Mouse (Mus musculus) layer of hippocampus, adult 18-20 months (tissue): ENCODE measurements around the gene Lgals7. TPM values are rescaled to one million over a fixed set of nuclear protein-coding genes. Genes with fewer than 3 reads are reported as not detected.

Experiments used
- DNase-seq, 2 experiments: peaks; one replicate each; pipeline ENCODE4 v3.0.0; 2022; ENCODE audit warnings: low spot score in 2 of 2
- total RNA-seq, 2 experiments: library from RNA; stranded (reverse); gene quantifications; 2 replicates each; pipeline ENCODE4 v1.2.3; 2021

The Lgals7 gene
- total RNA-seq, 2 experiments from 2014 or later: not detected

DNA sequence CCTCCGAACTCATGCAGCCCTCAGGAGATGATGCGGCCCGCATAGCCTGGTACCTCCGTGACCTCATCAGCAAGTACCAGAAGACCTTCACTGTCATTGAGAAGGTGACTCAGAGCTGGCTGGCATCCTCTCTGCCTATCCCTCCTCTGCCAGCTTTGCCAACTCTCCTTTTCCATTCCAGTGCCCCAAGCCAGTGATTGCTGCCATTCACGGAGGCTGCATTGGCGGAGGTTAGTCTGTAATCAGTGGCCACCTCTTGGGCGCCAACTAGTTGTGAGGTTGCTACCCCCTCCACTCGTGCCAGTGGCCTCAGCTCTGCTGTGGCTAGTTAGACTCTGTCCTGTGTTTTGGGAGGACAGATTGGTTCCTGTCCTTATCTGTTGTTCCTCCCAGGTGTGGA, 33.8 kb upstream of the Lgals7 start:
- no peak for DNase-seq

DNA sequence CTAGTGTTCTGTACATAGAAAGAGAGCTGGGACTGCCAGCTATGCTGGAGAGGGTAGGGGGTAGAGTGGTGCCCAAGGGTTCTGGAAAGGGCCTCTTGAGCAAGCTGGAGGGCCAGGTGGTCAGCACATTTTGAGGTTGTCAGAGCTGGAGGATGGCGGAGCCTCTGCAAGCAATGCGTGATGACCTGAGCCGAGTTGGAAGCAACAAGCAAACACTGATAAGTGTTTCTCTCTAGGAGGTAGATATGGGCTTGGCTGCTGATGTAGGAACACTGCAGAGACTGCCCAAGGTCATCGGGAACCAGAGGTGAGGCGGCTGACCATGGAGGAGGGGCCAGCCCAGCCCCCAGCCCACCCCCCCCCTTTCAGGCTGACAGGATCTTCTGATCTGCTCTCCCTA, 32.7 kb upstream of the Lgals7 start:
- no peak for DNase-seq

DNA sequence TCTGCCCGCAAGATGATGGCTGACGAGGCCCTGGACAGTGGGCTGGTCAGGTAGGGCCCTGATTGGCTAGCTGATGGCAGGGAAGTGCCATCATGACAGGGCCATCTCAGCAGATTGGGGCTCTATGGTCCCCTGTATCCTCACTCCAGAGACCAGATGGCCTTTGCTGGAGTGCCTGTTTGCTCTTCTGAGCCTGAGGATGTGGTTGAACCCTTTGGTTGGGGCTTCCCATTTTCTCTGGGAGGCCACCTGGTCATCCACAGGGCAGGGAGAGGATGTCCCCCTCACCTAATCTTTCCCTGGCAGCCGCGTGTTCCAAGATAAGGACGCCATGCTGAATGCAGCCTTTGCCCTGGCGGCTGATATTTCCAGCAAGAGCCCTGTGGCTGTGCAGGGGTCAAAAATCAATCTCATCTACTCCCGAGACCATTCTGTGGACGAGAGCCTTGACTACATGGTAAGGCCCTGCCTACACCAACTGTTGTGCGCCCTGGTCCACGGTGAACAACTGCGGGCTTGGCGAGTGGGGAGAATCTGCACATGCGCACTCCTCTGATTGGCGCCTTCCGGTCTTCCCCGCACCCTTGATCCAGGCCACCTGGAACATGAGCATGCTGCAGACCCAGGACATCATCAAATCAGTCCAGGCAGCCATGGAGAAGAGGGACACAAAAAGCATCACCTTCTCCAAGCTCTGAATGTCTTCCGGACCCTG, 32.1 kb upstream of the Lgals7 start:
- no peak for DNase-seq

DNA sequence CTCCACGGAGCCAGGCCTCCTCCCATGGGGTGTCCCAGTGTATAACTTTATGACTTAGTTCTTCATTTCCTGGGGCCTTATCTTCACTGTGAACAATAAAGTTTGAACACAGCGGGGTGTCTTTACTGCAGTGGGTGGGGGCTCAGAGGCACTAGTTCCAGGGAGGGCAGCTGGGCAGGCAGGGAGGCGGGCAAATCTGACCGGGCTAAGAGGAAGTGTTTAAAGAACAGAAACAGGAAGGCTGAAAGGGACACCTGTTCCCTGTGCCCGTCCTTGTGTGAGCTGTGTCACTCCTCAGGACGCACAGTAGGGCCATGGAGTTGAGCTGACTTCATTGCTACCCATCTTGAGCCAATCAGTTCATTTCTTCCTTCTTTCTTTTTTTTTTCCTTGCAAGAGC, 31.5 kb upstream of the Lgals7 start:
- no peak for DNase-seq

DNA sequence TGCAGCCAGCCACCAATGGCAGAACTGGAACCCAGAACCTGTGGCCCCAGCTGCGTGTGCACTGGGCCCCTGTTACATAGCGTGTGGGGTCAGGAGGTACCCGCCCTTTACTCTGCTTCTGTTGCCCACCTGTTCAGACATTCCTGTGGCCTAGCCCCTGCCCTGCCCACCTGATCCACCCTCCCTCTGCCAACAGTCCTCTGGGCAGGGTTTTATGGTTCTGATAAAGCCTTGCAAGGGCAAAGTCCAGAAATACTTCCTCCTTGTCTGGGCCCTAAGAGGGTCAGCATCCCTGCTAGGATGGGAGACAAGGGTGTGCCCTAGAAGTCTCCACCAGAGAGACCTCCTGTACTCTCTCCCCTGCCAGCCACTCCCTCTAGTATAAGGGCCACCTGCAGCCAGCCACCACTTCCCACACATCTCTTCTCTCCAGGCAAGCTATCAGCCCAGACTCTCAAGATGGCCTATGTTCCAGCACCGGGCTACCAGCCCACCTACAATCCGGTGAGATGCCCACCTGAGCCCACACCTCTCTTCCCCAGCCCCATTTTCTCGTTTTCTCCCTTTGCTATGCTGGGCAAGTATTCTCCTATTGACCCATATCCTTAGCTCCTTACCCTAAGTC, 29.8 kb upstream of the Lgals7 start, which contains the start of gene Lgals4:
TSS of gene Lgals4 (plus strand) at position 132 of the 625 bp plus-strand sequence.
- no peak for DNase-seq

DNA sequence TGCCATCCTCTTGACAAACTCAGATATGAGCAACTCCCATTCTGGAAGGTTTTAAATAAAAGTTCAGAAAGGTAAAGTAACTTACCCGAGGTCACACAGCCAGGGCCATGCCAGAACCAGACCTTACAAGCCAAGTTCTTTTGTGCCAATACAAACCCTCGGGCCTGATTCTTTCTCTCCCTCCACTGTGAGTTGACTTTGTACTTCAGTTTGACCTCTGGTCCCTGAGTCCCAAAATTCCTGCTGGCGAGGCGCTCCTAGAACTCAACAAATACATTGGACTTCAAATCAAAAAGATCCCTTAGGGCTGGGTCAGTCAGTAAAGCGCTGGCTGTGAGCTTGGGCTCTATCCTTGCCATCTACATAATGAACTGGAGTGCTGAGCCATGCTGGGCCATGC, 26.7 kb upstream of the Lgals7 start:
- DNase-seq: no peak

DNA sequence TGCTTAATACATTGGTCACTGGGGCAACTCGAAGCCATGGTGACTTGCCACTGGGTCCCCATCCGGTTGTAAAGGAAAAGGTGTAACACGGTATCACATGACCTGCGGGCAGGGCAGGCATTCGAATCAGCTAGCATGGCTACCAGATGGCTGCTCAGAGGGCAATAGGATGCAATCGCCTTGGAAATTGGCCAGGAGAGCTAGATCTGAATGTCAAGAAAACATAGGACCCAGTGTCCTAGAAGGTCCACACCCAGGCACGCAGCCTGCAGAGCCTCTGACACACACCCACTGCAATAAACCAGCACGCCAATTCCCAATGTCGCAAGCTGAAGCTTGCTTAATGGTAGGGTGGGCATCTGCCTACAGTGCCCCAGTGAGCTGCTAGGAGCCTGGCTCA, 25.3 kb upstream of the Lgals7 start:
- DNase-seq: no peak

DNA sequence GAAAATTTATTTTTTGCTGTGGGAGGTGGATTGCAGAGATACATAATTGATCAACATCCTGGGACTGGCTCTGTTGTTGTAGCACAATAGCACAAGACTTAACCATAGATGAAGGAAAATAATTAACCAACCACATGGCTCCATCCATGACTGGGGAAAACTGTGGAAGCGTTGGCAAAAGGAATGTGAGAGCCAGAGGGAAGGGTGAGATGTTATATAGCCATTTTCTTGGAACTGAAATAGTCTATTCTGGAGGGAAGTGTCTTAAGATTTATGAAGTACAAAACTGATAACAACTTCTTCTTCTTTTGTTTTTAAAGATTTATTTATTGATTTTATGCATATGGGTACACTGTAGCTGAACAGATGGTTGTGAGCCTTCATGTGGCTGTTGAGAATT, 16.4 kb upstream of the Lgals7 start:
- DNase-seq: no peak

DNA sequence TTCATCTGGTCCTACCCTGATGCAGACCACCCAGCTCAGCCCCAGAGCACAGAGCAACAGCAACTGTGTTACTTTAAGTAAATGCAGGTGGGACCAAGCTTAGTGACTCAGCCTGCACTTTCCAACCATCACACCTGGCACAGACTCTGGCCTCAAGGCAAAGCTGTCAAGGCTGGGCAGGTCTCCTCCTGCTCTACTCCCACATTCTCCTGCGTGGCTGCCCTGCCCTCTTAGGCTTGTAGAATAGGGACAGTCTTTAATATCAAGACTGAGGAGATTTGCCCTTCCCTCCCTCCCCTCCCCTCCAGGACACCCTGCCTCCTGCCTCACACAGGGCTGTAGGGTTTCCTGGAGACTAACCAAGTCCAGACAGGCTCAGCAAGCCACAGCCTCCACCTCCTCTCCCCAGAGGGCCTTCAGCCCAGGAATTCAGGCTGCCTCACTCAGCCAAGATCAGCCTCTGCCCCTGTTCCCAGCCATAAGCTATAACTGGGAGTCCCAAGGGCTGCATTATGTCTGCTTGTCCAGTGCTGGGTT, 13.9 kb upstream of the Lgals7 start:
- no peak for DNase-seq

DNA sequence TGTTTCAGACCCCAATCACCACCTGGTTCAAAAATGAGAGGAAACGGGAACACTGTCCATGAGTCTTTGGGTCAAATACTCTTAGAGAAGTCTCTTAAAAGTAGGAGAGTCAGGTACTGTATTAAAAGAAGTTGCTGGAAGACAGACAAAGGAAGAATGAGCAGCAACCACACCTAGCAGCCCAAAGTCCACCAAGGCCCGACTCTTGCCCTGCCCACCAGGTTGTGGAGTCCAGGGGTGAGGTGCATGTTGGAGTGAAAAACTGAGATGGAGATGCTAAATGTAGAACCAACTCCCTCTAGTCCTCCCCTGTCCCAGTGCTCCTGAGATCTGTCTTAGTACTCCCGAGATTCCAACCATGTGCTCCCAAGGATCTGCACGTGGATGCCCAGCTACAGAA, 13.0 kb upstream of the Lgals7 start:
- no peak for DNase-seq

DNA sequence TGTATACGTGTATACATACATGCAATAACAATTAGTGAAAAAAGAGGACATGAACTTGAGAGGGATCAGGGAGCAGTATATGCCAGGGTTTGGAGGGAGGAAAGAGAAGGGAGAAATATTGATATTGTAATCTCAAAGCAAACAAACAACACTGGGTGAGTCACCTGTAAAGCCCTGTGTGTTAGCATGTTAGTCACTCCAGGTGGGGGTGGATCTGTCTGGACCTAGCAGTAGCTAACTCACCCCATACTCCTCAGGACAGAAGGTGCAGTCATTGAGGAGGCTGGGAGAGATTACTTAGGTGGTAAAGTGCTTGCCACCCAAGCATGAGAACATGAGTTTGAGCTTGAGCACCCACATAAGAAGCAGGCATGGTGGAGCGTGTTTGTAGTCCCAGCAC, 3.7 kb upstream of the Lgals7 start:
- DNase-seq: no peak

DNA sequence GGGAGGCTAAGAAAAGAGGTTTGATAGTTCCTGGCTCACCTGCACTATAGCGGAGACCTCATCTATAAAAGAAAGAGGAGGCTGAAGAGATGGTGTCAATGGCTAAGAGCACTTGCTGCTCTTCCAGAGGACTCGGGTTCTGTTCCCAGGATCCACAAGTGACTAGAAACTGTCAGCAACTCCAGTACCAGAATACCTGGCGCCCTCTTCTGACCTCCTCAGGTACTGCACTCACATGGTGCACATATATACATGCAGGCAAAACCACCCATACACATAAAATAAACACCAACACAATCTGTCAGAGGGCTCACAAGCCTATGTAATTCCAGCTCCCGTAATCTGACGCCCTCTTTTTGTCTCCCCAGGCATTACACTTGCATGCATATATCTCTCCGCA, 2.8 kb upstream of the Lgals7 start:
- DNase-seq: no peak

DNA sequence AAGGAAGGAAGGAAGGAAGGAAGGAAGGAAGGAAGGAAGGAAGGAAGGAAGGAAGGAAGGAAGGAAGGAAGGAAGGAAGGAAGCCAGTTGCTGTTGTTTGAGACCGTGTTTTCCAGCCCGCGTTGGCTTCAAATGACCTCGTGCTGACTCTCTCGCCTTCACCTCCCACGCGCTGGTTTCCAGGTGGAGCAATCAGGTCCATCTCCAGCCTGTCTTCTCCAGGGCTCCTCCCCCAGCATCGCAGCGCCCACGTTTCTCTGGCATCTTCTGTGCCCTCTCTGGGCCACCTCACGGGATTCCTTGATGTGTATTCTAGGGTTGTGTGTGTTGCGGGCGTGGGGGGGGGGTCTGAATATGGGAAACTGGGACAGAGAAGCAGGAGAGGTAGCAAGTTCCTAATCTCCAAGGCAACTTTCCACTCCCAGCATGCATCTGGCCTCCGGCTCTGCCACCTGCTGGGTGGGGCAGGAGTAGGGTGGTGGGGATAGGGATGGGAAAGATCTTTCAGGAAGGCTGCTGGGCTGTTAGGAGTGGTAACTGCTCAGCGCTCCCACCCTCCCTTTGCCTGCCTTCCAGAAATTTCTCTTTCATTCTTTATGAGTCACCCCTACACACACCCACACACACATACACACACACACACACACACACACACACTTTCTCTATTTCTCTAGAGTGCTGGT, 695 bp upstream of the Lgals7 start:
- DNase-seq: peak; percentile 27

DNA sequence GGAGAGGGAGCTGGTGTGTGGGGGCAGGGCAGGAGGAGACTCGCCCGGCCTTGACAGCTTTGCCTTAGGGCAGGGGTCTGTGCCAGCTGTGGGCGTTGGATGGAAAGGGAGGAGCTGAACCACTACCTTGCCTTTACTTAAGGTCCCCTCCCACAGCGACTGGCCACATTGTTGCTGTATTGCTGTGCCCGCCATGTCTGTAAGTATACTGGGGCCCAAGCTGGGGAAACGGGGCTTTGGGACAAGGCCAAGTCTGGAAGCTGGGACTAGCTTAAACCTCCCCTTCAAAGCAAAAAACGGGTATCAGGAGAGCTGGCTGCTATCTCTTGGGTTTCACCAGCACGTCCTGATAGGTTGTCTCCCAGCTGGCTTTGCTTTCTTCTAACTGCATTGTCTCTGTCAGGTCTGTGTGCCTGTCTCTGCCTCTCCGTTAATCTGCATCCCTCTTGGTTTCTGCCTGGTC, 666 bp downstream of the Lgals7 start:
- DNase-seq: no peak

DNA sequence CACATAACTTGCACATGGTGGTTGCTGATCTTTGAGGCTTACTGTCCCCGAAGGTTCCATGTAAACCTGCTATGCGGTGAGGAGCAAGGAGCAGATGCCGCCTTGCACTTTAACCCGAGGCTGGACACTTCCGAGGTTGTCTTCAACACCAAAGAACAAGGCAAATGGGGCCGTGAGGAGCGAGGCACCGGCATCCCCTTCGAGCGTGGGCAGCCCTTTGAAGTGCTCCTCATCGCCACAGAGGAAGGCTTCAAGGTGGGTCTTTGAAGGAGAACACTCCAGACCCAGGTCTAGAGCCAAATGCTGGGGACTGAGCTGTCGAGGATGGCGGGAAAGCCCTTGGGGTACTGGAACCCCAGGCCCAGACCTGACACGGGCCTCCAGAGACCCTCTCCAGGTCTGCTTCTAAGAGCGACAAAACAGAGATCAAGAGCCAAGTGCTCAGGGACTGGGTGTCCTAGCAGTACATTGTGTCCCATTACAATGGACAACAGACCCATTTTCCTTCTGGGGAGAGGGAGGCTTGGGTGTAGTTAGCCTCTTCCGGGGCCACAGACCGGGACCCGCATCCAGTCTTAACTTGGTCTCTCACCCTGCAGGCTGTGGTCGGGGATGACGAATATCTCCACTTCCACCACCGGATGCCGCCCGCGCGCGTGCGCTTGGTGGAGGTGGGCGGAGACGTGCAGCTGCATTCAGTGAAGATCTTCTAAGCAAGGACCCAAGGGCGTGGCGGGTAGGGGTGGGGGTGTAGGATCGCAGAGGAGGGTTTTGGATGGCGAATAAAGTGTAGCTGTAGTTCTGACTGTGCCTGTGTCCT, 2.0 kb downstream of the Lgals7 start:
- peak; percentile 72 to 83 for DNase-seq

DNA sequence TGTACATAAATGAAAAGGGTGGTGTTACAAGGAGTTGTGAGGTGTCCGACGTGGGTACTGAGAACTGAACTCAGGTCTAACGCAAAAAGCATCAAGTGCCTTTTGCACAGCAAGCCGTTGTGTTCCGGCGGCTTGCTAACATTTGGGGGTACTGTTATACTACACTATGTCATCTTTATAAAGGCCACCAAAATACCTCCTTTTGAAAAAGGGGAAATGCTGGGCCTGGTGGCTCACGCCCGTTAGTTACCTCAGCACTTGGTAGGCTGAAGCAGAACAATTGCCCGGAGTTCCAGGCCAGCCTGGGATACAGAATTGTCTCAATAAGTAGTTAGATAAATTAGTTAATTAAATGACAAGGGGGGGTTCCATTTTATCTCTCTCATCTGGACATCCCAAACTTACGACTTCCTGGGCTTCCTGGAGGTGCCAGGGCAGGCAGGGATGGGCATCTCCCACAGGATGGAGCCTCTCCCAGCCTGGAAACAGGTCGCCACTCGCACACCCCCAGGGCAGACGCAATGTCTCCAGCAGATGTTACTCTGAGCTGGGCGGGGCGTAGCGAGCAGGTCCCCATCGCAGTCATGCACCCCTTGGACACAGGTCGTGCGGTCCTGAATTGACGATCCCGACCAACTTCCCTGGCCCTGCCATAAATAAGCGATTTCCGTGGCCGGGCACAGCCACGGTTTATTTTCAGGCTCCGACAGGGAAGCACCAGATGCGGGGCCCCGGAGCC, 3.3 kb downstream of the Lgals7 start:
- no peak for DNase-seq

DNA sequence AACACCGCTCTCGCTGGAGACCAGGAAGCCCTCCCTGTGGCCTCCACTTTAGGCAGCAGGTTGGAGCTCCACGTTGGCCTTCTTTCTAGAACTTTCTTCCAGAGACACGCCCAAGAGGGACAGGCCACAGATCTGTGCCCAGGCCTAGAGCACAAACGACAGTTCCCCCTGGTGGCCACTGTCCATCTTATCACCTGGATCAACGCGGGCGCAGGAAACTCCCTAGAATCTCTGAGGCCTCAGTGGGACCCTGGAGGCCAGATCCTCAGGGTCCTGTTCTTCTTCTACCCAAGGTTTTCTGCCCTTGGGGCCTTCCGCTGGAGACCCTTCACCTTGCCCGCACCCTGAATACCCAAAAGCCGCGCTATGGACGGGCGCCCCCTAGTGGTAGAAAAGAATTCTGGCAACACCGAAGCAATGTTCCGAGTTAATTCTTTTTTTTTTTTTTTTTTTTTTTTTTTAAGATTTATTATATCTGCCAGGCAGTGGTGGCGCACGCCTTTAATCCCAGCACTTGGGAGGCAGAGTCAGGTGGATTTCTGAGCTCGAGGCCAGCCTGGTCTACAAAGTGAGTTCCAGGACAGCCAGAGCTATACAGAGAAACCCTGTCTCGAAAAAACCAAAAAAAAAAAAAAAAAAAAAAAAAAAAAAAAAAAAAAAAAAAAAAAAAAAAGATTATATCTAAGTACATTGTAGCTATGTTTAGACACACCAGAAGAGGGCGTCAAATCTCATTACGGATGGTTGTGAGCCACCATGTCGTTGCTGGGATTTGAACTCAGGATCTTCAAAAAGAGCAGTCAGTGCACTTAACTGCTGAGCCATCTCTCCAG, 4.1 kb downstream of the Lgals7 start:
- peak in 1 of 2 experiments; percentile 67 for DNase-seq

DNA sequence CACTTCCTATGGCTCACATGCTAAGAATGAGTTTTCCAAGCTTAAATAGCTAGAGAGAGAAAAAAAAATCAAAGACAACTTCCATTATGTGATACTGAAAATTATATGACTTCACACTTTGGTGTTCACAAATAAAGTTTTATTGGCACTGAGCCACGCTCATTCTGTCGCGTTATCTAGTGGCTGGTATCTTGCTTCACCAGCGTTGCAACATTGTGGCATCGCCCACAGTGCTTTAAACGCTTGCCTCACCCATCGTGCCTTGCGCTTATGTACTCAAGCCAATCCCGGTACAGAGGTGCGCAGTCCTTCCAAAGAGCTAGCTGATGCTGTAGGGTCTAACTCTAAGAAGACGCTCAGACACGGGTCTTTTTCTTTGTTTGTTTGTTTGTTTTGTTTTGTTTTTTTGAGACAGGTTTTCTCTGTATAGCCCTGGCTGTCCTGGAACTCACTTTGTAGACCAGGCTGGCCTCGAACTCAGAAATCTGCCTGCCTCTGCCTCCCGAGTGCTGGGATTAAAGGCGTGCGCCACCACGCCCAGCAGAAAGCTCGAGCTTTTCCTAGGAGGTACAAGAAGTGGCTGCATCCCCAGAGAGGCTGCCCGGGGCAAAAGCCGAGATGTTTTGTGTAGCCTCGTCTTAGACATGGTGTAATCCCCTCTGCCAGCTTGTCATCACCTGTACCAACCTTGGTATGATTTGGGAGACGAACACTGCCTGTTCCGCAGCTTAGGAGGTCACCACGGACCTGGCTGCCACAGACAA, 7.4 kb downstream of the Lgals7 start:
- no peak for DNase-seq

DNA sequence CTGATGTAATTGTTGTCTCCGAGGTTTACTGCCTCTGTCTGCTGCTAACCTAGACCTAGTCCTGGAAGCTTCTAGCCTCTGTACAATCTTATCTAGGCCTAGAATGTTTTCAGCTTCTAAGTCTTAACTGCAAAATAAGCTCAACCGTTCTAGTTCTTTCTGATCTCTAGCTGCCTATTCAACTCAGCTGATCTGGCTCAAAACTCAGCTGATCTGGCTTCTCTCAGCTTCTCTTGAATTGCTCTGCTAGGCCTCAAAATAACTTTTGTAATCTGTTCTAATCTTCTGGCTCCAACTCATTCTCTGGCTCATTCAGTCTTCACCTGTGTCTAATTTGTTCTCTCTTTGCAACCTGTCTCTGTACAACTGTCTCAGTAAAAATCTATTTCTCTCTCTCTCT, 10.9 kb downstream of the Lgals7 start:
- no peak for DNase-seq
